Mouse (Mus musculus) CH12.LX (cell line): ENCODE results near the gene Cnr1. TPM values are rescaled to one million over a fixed set of nuclear protein-coding genes. Genes with fewer than 3 reads are reported as not detected.

Experiments
- DNase-seq: peaks from one replicate; pipeline ENCODE4 v3.0.0-alpha.2; 2013; ENCODE audit errors: extremely low read depth
- H3K27ac ChIP-seq: 2 replicates; pipeline ENCODE4 v1.5.1; 2012; ENCODE audit warnings: low read depth, mild to moderate bottlenecking, control low read depth, moderate library complexity; ENCODE audit not compliant: insufficient read depth
- H3K27me3 ChIP-seq: replicated peaks from 2 replicates; pipeline ENCODE3; 2012; ENCODE audit warnings: inconsistent platforms
- H3K36me3 ChIP-seq, 2 experiments: replicated peaks in 1 of 2; 2 replicates each; pipeline versions ENCODE3 to v1.6.1; 2012; ENCODE audit warnings: inconsistent platforms in 1 of 2, low read length in 1 of 2, mild to moderate bottlenecking in 1 of 2, mixed read lengths in 1 of 2, moderate library complexity in 1 of 2; ENCODE audit not compliant: control insufficient read depth in 1 of 2, insufficient read depth in 1 of 2
- H3K4me1 ChIP-seq, 2 experiments: 2 replicates each; pipeline ENCODE4 v1.6.1; 2012; ENCODE audit warnings: inconsistent platforms in 1 of 2, moderate library complexity in 1 of 2; ENCODE audit not compliant: insufficient read depth in 2 of 2, control insufficient read depth in 1 of 2
- H3K4me2 ChIP-seq: 2 replicates; pipeline ENCODE4 v1.6.1; 2012; ENCODE audit warnings: low read depth, mild to moderate bottlenecking, control low read depth; ENCODE audit not compliant: poor library complexity, insufficient read depth, severe bottlenecking
- H3K4me3 ChIP-seq, 3 experiments: fragments of 150-350 bp in 1 of 3; sonication (generic) in 1 of 3; replicated peaks in 1 of 3; 2 replicates each; pipeline versions ENCODE3 to v1.5.1; 2011 to 2012; ENCODE audit warnings: low read depth in 2 of 3, low read length in 2 of 3, mild to moderate bottlenecking in 2 of 3, moderate library complexity in 2 of 3, control low read depth in 1 of 3, improper control_type of control experiment in 1 of 3, inconsistent platforms in 1 of 3, mixed read lengths in 1 of 3; ENCODE audit not compliant: poor library complexity in 1 of 3
- H3K79me2 ChIP-seq: replicated peaks from 2 replicates; pipeline ENCODE4 v1.6.1; 2012; ENCODE audit warnings: mild to moderate bottlenecking, moderate library complexity; ENCODE audit not compliant: control insufficient read depth, poor library complexity, insufficient read depth, severe bottlenecking; ENCODE audit errors: extremely low read depth
- H3K9ac ChIP-seq: 2 replicates; pipeline ENCODE4 v1.6.1; 2012; ENCODE audit warnings: low read depth, mild to moderate bottlenecking, control low read depth, moderate library complexity; ENCODE audit not compliant: insufficient read depth
- H3K9me3 ChIP-seq: replicated peaks from 2 replicates; pipeline ENCODE3; 2012; ENCODE audit warnings: low read length, inconsistent platforms, mixed read lengths
- BHLHE40 ChIP-seq: IDR thresholded peaks from 2 replicates; pipeline ENCODE4 v1.6.1; 2011; ENCODE audit warnings: mild to moderate bottlenecking, low read depth, low read length, improper control_type of control experiment
- CHD1 ChIP-seq: IDR thresholded peaks from 2 replicates; pipeline ENCODE4 v1.6.1; 2012; ENCODE audit warnings: low read depth, low read length, improper control_type of control experiment, inconsistent platforms
- E2F4 ChIP-seq: IDR thresholded peaks from 2 replicates; pipeline ENCODE4 v1.6.1; 2011; ENCODE audit warnings: low read depth, low read length, improper control_type of control experiment; ENCODE audit not compliant: insufficient replicate concordance
- EP300 ChIP-seq: IDR thresholded peaks from 2 replicates; pipeline ENCODE4 v1.6.1; 2011; ENCODE audit warnings: low read length, improper control_type of control experiment
- ETS1 ChIP-seq: conservative IDR thresholded peaks from 2 replicates; pipeline ENCODE4 v1.6.1; 2012; ENCODE audit warnings: low read depth, mild to moderate bottlenecking, inconsistent platforms, low read length, improper control_type of control experiment, moderate library complexity
- GABPA ChIP-seq: IDR thresholded peaks from 2 replicates; pipeline ENCODE4 v1.6.1; 2012; ENCODE audit warnings: low read depth, low read length, improper control_type of control experiment, inconsistent platforms; ENCODE audit not compliant: insufficient replicate concordance
- HCFC1 ChIP-seq: IDR thresholded peaks from 2 replicates; pipeline ENCODE4 v1.6.1; 2012; ENCODE audit warnings: low read depth, mild to moderate bottlenecking, inconsistent platforms, low read length, improper control_type of control experiment
- IRF4 ChIP-seq: IDR thresholded peaks from 2 replicates; pipeline ENCODE4 v1.6.1; 2014; ENCODE audit warnings: low read depth, mild to moderate bottlenecking, inconsistent platforms, low read length, improper control_type of control experiment
- JUN ChIP-seq: IDR thresholded peaks from 2 replicates; pipeline ENCODE4 v1.6.1; 2011; ENCODE audit warnings: low read depth, mild to moderate bottlenecking, low read length, improper control_type of control experiment, moderate library complexity; ENCODE audit not compliant: insufficient read depth
- JUND ChIP-seq: conservative IDR thresholded peaks from 2 replicates; pipeline ENCODE4 v1.6.1; 2011; ENCODE audit warnings: low read depth, low read length, improper control_type of control experiment
- MAX ChIP-seq: IDR thresholded peaks from 2 replicates; pipeline ENCODE4 v1.6.1; 2011; ENCODE audit warnings: low read length, improper control_type of control experiment
- MAZ ChIP-seq: IDR thresholded peaks from 2 replicates; pipeline ENCODE4 v1.6.1; 2012; ENCODE audit warnings: low read depth, mild to moderate bottlenecking, inconsistent platforms, low read length, improper control_type of control experiment, moderate library complexity
- MEF2A ChIP-seq: IDR thresholded peaks from 2 replicates; pipeline ENCODE4 v1.6.1; 2014; ENCODE audit warnings: low read depth, mild to moderate bottlenecking, inconsistent platforms, low read length, improper control_type of control experiment, borderline replicate concordance
- MYC ChIP-seq: IDR thresholded peaks from 2 replicates; pipeline ENCODE4 v1.6.1; 2011; ENCODE audit warnings: low read depth, mild to moderate bottlenecking, improper control_type of control experiment, low read length
- NELFE ChIP-seq: IDR thresholded peaks from 2 replicates; pipeline ENCODE4 v1.6.1; 2011; ENCODE audit warnings: low read depth, low read length, improper control_type of control experiment
- NRF1 ChIP-seq: IDR thresholded peaks from 2 replicates; pipeline ENCODE4 v1.6.1; 2014; ENCODE audit warnings: low read depth, mild to moderate bottlenecking, inconsistent platforms, low read length, improper control_type of control experiment, moderate library complexity
- PAX5 ChIP-seq: IDR thresholded peaks from 2 replicates; pipeline ENCODE4 v1.6.1; 2012; ENCODE audit warnings: low read length, inconsistent platforms, mixed read lengths
- POLR2A ChIP-seq: IDR thresholded peaks from 2 replicates; pipeline ENCODE4 v1.6.1; 2011; ENCODE audit warnings: low read depth, mild to moderate bottlenecking, improper control_type of control experiment, low read length
- POLR2AphosphoS2 ChIP-seq: IDR thresholded peaks from 2 replicates; pipeline ENCODE4 v1.6.1; 2011; ENCODE audit warnings: low read depth, low read length, improper control_type of control experiment
- SMC3 ChIP-seq: IDR thresholded peaks from 2 replicates; pipeline ENCODE4 v1.6.1; 2011; ENCODE audit warnings: low read depth, low read length, improper control_type of control experiment
- TBP ChIP-seq: conservative IDR thresholded peaks from 2 replicates; pipeline ENCODE4 v1.6.1; 2011; ENCODE audit warnings: low read depth, low read length, improper control_type of control experiment
- TCF12 ChIP-seq: IDR thresholded peaks from 2 replicates; pipeline ENCODE4 v1.6.1; 2014; ENCODE audit warnings: low read depth, mild to moderate bottlenecking, inconsistent platforms, low read length, improper control_type of control experiment
- UBTF ChIP-seq: IDR thresholded peaks from 2 replicates; pipeline ENCODE4 v1.6.1; 2012; ENCODE audit warnings: low read depth, mild to moderate bottlenecking, inconsistent platforms, low read length, improper control_type of control experiment, moderate library complexity
- USF1 ChIP-seq: IDR thresholded peaks from 2 replicates; pipeline ENCODE4 v1.6.1; 2014; ENCODE audit warnings: low read depth, mild to moderate bottlenecking, inconsistent platforms, low read length, improper control_type of control experiment
- USF2 ChIP-seq: conservative IDR thresholded peaks from 2 replicates; pipeline ENCODE4 v1.6.1; 2011; ENCODE audit warnings: low read depth, low read length, improper control_type of control experiment
- ZC3H11A ChIP-seq: IDR thresholded peaks from 2 replicates; pipeline ENCODE4 v1.6.1; 2012; ENCODE audit warnings: low read depth, mild to moderate bottlenecking, inconsistent platforms, low read length, improper control_type of control experiment
- ZKSCAN1 ChIP-seq: IDR thresholded peaks from 2 replicates; pipeline ENCODE4 v1.6.1; 2012; ENCODE audit warnings: low read depth, inconsistent platforms, low read length, improper control_type of control experiment, borderline replicate concordance
- ZMIZ1 ChIP-seq: IDR thresholded peaks from 2 replicates; pipeline ENCODE4 v1.6.1; 2012; ENCODE audit warnings: low read depth, mild to moderate bottlenecking, inconsistent platforms, low read length, improper control_type of control experiment
- ZNF384 ChIP-seq: IDR thresholded peaks from 2 replicates; pipeline ENCODE4 v1.6.1; 2012; ENCODE audit warnings: low read depth, low read length, improper control_type of control experiment, inconsistent platforms
- dilution Hi-C: fragments of 300-500 bp; cut with MboI; formaldehyde crosslinking; loops from 2 replicates; pipeline ENCODE4 v1.14.3; 2020; ENCODE audit warnings: low sequenced_read_pairs; ENCODE audit not compliant: extremely low pct_unique_long_range_greater_than_20kb, extremely low pct_ligation_motif_present
- in situ Hi-C: fragments of 300-500 bp; cut with MboI; formaldehyde crosslinking; loops from 3 replicates; pipeline ENCODE4 v1.14.3; 2019; ENCODE audit warnings: low sequenced_read_pairs, low pct_ligation_motif_present, low pct_unique_long_range_greater_than_20kb, mixed read lengths
- polyA plus RNA-seq: library from polyadenylated mRNA; unstranded; fragments of >175 nt; gene quantifications from 2 replicates; pipeline ENCODE4 v1.2.1, GENCODE M21; 2012; ENCODE audit warnings: low read depth; ENCODE audit not compliant: insufficient read length
- total RNA-seq, 2 experiments: library from RNA; depleted of rRNA; stranded (reverse); fragments of 300-350 nt in 1 of 2; fragments of >200 nt in 1 of 2; gene quantifications; 2 replicates each; pipeline ENCODE4 v1.2.3; 2012 to 2014

The Cnr1 gene
- total and polyA plus RNA-seq, 3 experiments: not detected

- Histone ChIP-seq H3K9me3 (no peaks in the 10 kb centered on the region), H3K4me1 (no peaks in the 10 kb centered on the region), H3K4me3 (no peak overlapping the region), H3K36me3 (no peaks in the 10 kb centered on the region), H3K27me3 (no peaks in the 10 kb centered on the region), H3K79me2 (no peaks in the 10 kb centered on the region), H3K27ac (no peak overlapping the region), H3K4me2 (no peak overlapping the region), H3K9ac (no peak overlapping the region)
- no peak for TF ChIP-seq USF1
- TF ChIP-seq MAX: no peak
- no peak for TF ChIP-seq POLR2A
- TF ChIP-seq ZC3H11A: no peak
- TF ChIP-seq JUN: no peak
- no peak for TF ChIP-seq GABPA
- TF ChIP-seq TBP: no peak
- TF ChIP-seq NRF1: no peak
- TF ChIP-seq MYC: no peak
- TF ChIP-seq MEF2A: no peak
- no peak for TF ChIP-seq HCFC1
- TF ChIP-seq JUND: no peak
- no peak for TF ChIP-seq ZKSCAN1
- TF ChIP-seq CHD1: no peak
- TF ChIP-seq E2F4: no peak
- TF ChIP-seq EP300: no peak
- TF ChIP-seq ZMIZ1: no peak
- no peak for TF ChIP-seq IRF4
- TF ChIP-seq POLR2AphosphoS2: no peak
- no peak for TF ChIP-seq ZNF384
- no peak for DNase-seq
- in situ Hi-C loops (no loop called here), dilution Hi-C loops (no loop called here)
Measured at GRCm38 (mm10) chr4:33947584-33947983, 23.2 kb downstream of the Cnr1 start.

- H3K36me3 ChIP-seq: no peaks in the 10 kb centered on the region
- no peak overlapping the region for H3K4me3 ChIP-seq
- no peaks in the 10 kb centered on the region for H3K4me1 ChIP-seq
- no peak overlapping the region for H3K9ac ChIP-seq
- no peak overlapping the region for H3K4me2 ChIP-seq
- in situ Hi-C loops: no loop called here
- H3K9me3 ChIP-seq: no peaks in the 10 kb centered on the region
- no peaks in the 10 kb centered on the region for H3K27me3 ChIP-seq
- no peak overlapping the region for H3K27ac ChIP-seq
- H3K79me2 ChIP-seq: no peaks in the 10 kb centered on the region
- dilution Hi-C loops: no loop called here
- DNase-seq: no peak
- TF ChIP-seq NELFE: no peak
- TF ChIP-seq ZNF384: no peak
- no peak for TF ChIP-seq USF2
- TF ChIP-seq NRF1: no peak
- no peak for TF ChIP-seq ETS1
- no peak for TF ChIP-seq ZKSCAN1
- no peak for TF ChIP-seq GABPA
- TF ChIP-seq TCF12: no peak
- TF ChIP-seq UBTF: no peak
- TF ChIP-seq SMC3: no peak
- TF ChIP-seq BHLHE40: no peak
- TF ChIP-seq MAZ: no peak
- TF ChIP-seq PAX5: no peak
- TF ChIP-seq, all 38 proteins: peak for 0
Measured at GRCm38 (mm10) chr4:33957398-33957797, 33.0 kb downstream of the Cnr1 start.
